Comparison of ENCODE assay signal across 8 mouse cellular contexts in the genomic region with DNA sequence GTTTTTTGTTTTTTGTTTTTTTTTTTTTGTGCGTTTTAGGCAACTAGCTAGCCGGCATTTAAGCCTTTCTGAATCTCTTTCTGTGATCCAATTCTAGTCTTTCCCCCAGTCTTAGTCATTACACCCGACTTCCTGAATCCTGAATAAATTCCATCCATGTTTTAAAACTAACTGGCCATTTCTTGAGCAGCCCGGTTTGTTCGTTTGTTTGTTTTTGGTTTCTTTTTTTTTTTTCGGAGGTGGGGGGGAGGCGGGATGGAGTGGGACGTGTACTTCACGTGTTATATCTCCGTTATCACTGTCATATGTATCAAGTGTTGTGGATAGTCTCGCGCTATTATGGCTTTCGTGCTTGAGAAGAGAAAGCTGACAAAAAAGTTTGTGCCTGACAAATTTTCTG. TPM values are rescaled to one million over a fixed set of nuclear protein-coding genes. Genes with fewer than 3 reads are reported as not detected.
DNase-seq lines count a peak whose midpoint lies in the region; ATAC-seq and TF ChIP-seq lines count a peak whose summit lies in the region.

No protein-coding gene starts in this region.

- H3K4me1 ChIP-seq in erythroblast, embryonic 14.5 days (ENCODE audit: control insufficient read depth), result peaks cover 15% of the 10 kb centered on the region
- H3K4me1 ChIP-seq in embryonic facial prominence, embryonic 14.5 days (ENCODE audit: control insufficient read depth, insufficient read depth, low read length), result no peaks in the 10 kb centered on the region
- H3K4me1 ChIP-seq in limb, embryonic 12.5 days (replicated peaks), result peaks cover 5% of the 10 kb centered on the region; the same call in 1 of the 2 replicates
- no peaks in the 10 kb centered on the region for H3K4me1 ChIP-seq in olfactory bulb, adult 2 months (ENCODE audit: control insufficient read depth, insufficient read depth, low read length)

- H3K4me3 ChIP-seq in erythroblast, embryonic 14.5 days (replicated peaks), result peak overlapping the region; percentile 82
- H3K4me3 ChIP-seq in embryonic facial prominence, embryonic 14.5 days (ENCODE audit: low read depth, low read length), result peak overlapping the region; percentile 55
- peak overlapping the region; percentile 52 for H3K4me3 ChIP-seq in limb, embryonic 12.5 days (replicated peaks)
- peak overlapping the region; percentile 63 for H3K4me3 ChIP-seq in olfactory bulb, adult 2 months (ENCODE audit: insufficient read depth, low read depth, low read length)

- peaks cover 4% of the 10 kb centered on the region; the same call in 1 of the 2 replicates for H3K9me3 ChIP-seq in erythroblast, embryonic 14.5 days (ENCODE audit: control insufficient read depth, low read length)
- no peaks in the 10 kb centered on the region for H3K9me3 ChIP-seq in embryonic facial prominence, embryonic 14.5 days (ENCODE audit: control insufficient read depth, low read length)
- no peaks in the 10 kb centered on the region for H3K9me3 ChIP-seq in limb, embryonic 12.5 days

- H3K4me2 ChIP-seq in embryonic facial prominence, embryonic 14.5 days (ENCODE audit: low read depth, low read length), result peak overlapping the region; percentile 52
- peak overlapping the region; percentile 60 for H3K4me2 ChIP-seq in limb, embryonic 12.5 days

- DNase-seq in A20 (ENCODE audit: low read depth, low spot score), result peak; percentile 53
- no peak for DNase-seq in embryonic facial prominence, embryonic 14.5 days (ENCODE audit: low spot score)
- DNase-seq in cerebellum, adult 8-10 months, result no peak
- no peak for DNase-seq in spleen, adult 18-20 months

- no peaks in the 10 kb centered on the region; the same call in 1 of the 2 replicates for H3K36me3 ChIP-seq in erythroblast, embryonic 14.5 days (ENCODE audit: control insufficient read depth)
- no peaks in the 10 kb centered on the region for H3K36me3 ChIP-seq in embryonic facial prominence, embryonic 14.5 days (ENCODE audit: control insufficient read depth, insufficient read depth, low read length)
- no peaks in the 10 kb centered on the region for H3K36me3 ChIP-seq in limb, embryonic 12.5 days

- TF ChIP-seq CTCF in olfactory bulb, adult 2 months (IDR thresholded peaks at IDR 0.05; ENCODE audit: insufficient read depth, low read depth, low read length), result no peak

- no peak for TF ChIP-seq POLR2A in olfactory bulb, adult 2 months (IDR thresholded peaks at IDR 0.05; ENCODE audit: insufficient read depth, low read depth, low read length)

- H3K27ac ChIP-seq in embryonic facial prominence, embryonic 14.5 days (replicated peaks; ENCODE audit: low read depth, low read length), result peak overlapping the region; percentile 44; the same call in 1 of the 2 replicates
- no peak overlapping the region for H3K27ac ChIP-seq in limb, embryonic 12.5 days
- H3K27ac ChIP-seq in olfactory bulb, adult 2 months (ENCODE audit: insufficient read depth, low read depth, low read length), result no peak overlapping the region

- 23% methylated on average over 13 of the region's 13 CpGs for WGBS in embryonic facial prominence, embryonic 14.5 days
- 19% methylated on average over 13 of the region's 13 CpGs for WGBS in limb, embryonic 12.5 days
- 16% methylated on average over 13 of the region's 13 CpGs for WGBS in olfactory bulb, adult 2 months

- no peak for ATAC-seq in erythroblast, adult 5-6 weeks (replicated peaks; ENCODE audit: low FRiP score, poor library complexity, severe bottlenecking)
- ATAC-seq in embryonic facial prominence, embryonic 14.5 days (ENCODE audit: low read depth), result no peak
- no peak for ATAC-seq in limb, embryonic 12.5 days (ENCODE audit: insufficient number of reproducible peaks, insufficient read depth, low FRiP score, low TSS enrichment, low read depth)

- H3K9ac ChIP-seq in embryonic facial prominence, embryonic 14.5 days (ENCODE audit: low read depth, low read length), result peak overlapping the region; percentile 72
- H3K9ac ChIP-seq in limb, embryonic 12.5 days (replicated peaks), result no peak overlapping the region

- peaks cover 9% of the 10 kb centered on the region for H3K27me3 ChIP-seq in erythroblast, embryonic 14.5 days (ENCODE audit: control insufficient read depth)
- no peaks in the 10 kb centered on the region for H3K27me3 ChIP-seq in embryonic facial prominence, embryonic 14.5 days (replicated peaks; ENCODE audit: control insufficient read depth, insufficient read depth, low read length)
- no peaks in the 10 kb centered on the region for H3K27me3 ChIP-seq in limb, embryonic 12.5 days

RNA-seq across cellular contexts. Expression of gene Aifm1, which starts 0.5 kb away (rescaled TPM):
- 0.25 and 0.31 TPM in 2 replicates for polyA plus RNA-seq in erythroblast, embryonic 14.5 days (2012)
- total RNA-seq in erythroblast, adult 5-6 weeks (2015; ENCODE audit: low replicate concordance), result 14.6 and 16.3 TPM in 2 replicates
- total RNA-seq in erythroblast, adult 5-6 weeks (2017; ENCODE audit: low replicate concordance), result 11.8 and 18.1 TPM in 2 replicates
- 57.4 and 63.5 TPM in 2 replicates for polyA plus RNA-seq in embryonic facial prominence, embryonic 14.5 days (2014; fragmentation: Nextera tagmentation; extraction: Ambion mirVana)
- 80.1 and 80.3 TPM in 2 replicates for polyA plus RNA-seq in limb, embryonic 12.5 days (2016; fragmentation: Nextera tagmentation; extraction: Ambion mirVana)
- polyA plus RNA-seq in olfactory bulb, adult 2 months (2012; ENCODE audit: insufficient read depth, insufficient read length, low replicate concordance, missing spikeins), result not detected in 2 replicates

RNA-seq across cellular contexts. Expression of gene Rab33a, which starts 5.3 kb away (rescaled TPM):
- polyA plus RNA-seq in erythroblast, embryonic 14.5 days (2012), result not detected in 2 replicates
- not detected in 2 replicates for total RNA-seq in erythroblast, adult 5-6 weeks (2015; ENCODE audit: low replicate concordance)
- total RNA-seq in erythroblast, adult 5-6 weeks (2017; ENCODE audit: low replicate concordance), result not detected in 2 replicates
- polyA plus RNA-seq in embryonic facial prominence, embryonic 14.5 days (2014; fragmentation: Nextera tagmentation; extraction: Ambion mirVana), result 4.7 and 5.5 TPM in 2 replicates
- polyA plus RNA-seq in limb, embryonic 12.5 days (2016; fragmentation: Nextera tagmentation; extraction: Ambion mirVana), result 7.0 and 7.2 TPM in 2 replicates
- polyA plus RNA-seq in olfactory bulb, adult 2 months (2012; ENCODE audit: insufficient read depth, insufficient read length, low replicate concordance, missing spikeins), result not detected in 2 replicates

RNA-seq across cellular contexts. Expression of gene Elf4, which starts 50.9 kb away (rescaled TPM):
- 0.06 and 0.09 TPM in 2 replicates for polyA plus RNA-seq in erythroblast, embryonic 14.5 days (2012)
- total RNA-seq in erythroblast, adult 5-6 weeks (2015; ENCODE audit: low replicate concordance), result 24.5 and 26.5 TPM in 2 replicates
- 2.9 and 6.3 TPM in 2 replicates for total RNA-seq in erythroblast, adult 5-6 weeks (2017; ENCODE audit: low replicate concordance)
- 11.5 and 12.7 TPM in 2 replicates for polyA plus RNA-seq in embryonic facial prominence, embryonic 14.5 days (2014; fragmentation: Nextera tagmentation; extraction: Ambion mirVana)
- polyA plus RNA-seq in limb, embryonic 12.5 days (2016; fragmentation: Nextera tagmentation; extraction: Ambion mirVana), result 2.6 and 2.7 TPM in 2 replicates
- not detected in 2 replicates for polyA plus RNA-seq in olfactory bulb, adult 2 months (2012; ENCODE audit: insufficient read depth, insufficient read length, low replicate concordance, missing spikeins)

Comparison
In these comparisons a context has a peak if more than half of its experiments do, and no peak if none do; other contexts are left out.
1. RNA of gene Aifm1, which starts 0.5 kb away (polyA plus RNA-seq): 80.1 to 80.3 TPM in limb, embryonic 12.5 days and 57.4 to 63.5 TPM in embryonic facial prominence, embryonic 14.5 days; 0.25 to 0.31 TPM in erythroblast, embryonic 14.5 days and not detected in olfactory bulb, adult 2 months; every median in the first group is over 10 times any median in the second.
2. Peak in every context shown above with its lines, with median percentiles within 50 percentile points of each other: H3K4me3 ChIP-seq.